Mouse (Mus musculus) mesoderm, embryonic 11.5 days (tissue): ENCODE measurements around the gene Asf1b.
"Not testable (repeated sequence)": the region's sequence is repeated elsewhere in the genome, so short reads cannot be mapped to it uniquely, and the experiment has no call there.

Source experiments
- DNase-seq: peaks from one replicate; pipeline ENCODE4 v3.0.0-alpha.2; 2012; ENCODE audit warnings: low read depth, low spot score

Gene Asf1b

DNA sequence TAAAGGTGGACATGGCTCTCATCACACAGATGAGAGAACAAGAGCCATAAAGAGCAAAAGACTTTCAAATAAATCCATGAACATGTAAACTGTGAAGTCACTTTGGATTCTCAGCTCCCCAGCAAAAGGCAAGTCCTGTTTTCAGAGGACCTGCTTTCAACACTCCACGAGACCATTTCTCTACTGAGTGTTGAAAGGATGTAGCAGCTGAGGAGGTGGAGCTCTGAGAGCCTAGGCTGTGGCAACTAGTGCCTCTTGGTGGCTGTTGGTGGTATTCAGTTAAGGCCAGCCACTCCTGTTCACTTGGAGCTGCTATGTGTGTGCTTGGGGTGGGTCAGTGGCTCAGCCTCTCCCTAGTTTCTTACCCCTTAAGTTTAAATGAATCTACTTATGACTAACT, 1.5 kb downstream of the Asf1b start:
- DNase-seq: peak; percentile 22

DNA sequence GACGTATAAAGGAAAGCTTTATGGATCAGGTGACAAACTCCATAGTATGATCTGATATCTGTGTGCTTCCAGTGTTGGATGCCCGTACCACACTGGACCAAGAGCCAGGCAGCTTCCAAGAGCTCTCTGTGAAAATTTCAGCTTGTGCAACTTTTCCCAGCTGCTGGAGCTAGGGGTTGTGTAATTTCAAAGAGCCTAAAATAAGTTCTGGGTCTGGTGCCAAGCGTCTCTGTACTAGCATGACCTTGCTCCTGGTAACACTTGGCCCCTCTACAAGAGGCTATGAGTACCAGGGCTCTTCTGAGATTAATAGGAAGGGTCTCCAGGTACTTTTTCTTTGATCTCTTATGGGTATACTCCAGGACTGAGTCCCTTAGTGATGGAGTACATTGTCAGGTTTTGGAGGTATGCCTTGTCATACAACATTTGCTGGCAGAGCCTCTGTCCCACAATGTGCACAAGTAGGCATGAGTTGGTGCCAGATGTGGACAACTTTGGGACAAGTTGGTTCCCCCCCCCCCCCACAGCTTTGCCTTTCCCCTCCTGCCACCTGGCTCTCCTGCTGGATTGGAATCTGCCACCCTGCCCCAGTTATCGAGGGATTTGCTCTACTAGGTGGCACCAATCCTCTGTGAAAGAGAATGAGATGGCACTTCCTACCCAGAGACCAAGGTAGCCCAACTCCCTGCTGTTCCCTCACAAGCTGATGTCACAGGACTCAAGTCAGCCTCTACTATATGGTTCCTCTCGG, 8.9 kb downstream of the Asf1b start:
- DNase-seq: no peak

DNA sequence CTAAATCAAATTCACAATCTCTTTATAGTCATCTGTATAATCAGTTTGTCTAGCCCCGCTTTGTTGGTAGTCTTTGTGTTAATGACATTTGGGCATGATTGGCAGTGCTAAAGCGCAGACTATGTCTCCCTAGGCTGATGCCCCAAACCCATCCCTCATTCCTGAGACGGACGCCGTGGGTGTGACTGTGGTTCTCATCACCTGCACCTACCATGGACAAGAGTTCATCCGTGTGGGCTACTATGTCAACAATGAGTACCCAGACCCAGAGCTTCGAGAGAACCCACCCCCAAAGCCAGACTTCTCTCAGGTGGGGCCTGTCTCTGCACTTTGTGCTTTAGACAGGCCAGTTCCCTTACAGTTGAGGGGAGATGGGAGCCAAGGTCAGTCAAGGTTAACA, 12.4 kb downstream of the Asf1b start:
- no peak for DNase-seq

GRCm38 (mm10) chr8:83971121-83971520, 15.8 kb downstream of the Asf1b start:
- no peak for DNase-seq

- no peak for DNase-seq
These were observed 16.4 kb downstream of the Asf1b start for GRCm38 (mm10) chr8:83971661-83972060.

GRCm38 (mm10) chr8:83972150-83973120, 17.1 kb downstream of the Asf1b start, which contains the start of gene Prkaca:
Gene Prkaca, plus strand, starts transcription at chr8:83972993.
- peak; percentile 99 for DNase-seq

GRCm38 (mm10) chr8:83973161-83974031, 18.1 kb downstream of the Asf1b start:
- no peak for DNase-seq

GRCm38 (mm10) chr8:83974521-83974920, 19.2 kb downstream of the Asf1b start:
- DNase-seq: no peak

GRCm38 (mm10) chr8:83976101-83976630, 20.9 kb downstream of the Asf1b start:
- DNase-seq: no peak

DNA sequence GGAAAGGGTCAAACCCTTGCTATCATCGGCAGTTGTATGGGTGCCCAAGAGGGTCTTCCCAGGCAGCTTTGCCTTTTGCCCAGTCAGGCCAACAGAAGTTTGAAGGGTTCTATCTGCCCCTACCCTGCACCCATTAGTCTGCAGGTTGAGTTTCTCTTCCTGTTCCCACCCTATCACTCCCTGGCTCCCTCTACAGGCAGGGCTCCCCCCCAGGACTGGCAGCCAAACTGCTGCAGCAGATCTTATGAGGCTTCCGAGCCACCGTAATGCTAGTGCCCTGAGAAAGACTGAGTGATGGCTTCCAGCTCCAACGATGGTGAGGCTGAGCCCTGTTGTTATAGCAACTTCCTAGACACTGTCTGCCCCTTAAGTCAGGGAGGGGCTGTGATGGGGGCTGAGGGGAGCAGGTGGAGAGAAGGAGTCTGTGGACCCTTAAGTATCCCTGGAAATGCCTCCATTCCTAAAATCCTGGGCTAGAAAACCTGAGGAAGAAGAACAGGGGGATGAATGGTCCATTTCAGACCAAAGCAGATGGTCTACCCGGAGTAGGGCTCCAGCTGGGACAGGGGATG, 21.6 kb downstream of the Asf1b start:
- no peak for DNase-seq

- no peak for DNase-seq
These were observed 22.3 kb downstream of the Asf1b start for GRCm38 (mm10) chr8:83977646-83978045.

- no peak for DNase-seq
These were observed 22.9 kb downstream of the Asf1b start for GRCm38 (mm10) chr8:83978200-83978599.

GRCm38 (mm10) chr8:83980250-83980649, 24.9 kb downstream of the Asf1b start:
- DNase-seq: no peak

DNA sequence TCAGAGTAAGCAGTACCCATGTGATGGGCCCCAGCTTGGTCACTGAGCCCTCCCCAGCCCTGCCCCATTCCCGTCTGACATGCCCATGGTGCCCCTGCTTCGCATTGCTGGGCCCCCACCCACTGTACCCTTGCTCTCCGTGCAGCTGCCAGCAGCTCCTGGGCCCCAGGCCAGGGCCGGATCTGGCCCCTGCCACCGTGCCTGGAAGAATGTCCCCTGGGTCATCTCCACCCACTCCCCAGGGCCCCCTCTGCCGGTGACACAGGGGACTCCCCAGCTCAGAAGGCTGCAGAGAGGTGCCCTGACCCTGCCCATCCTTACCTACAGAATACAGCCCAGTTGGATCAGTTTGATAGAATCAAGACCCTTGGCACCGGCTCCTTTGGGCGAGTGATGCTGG, 25.5 kb downstream of the Asf1b start:
- DNase-seq: no peak

DNA sequence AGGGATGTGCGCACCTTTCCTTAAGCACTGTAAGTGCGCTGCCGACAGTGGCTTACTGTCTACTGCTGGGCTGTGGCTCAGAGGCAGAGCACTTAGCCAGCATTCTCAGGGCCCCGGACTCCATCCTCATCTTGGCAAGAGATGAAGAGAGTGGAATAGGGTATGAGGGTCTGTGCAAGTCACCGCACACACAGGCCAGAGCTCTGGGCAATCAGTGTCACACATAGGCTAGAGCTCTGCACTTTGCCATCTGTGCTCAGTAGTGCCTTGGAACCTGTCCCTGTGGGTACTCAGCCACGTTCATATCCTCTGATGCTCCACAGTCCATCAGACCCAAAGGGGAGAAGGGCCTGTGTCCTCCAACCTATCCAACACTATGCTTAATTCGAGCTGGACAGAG, 26.2 kb downstream of the Asf1b start:
- no peak for DNase-seq

GRCm38 (mm10) chr8:83982449-83982848, 27.1 kb downstream of the Asf1b start:
- DNase-seq: no peak

- DNase-seq: not testable (repeated sequence)
These were observed 27.9 kb downstream of the Asf1b start for GRCm38 (mm10) chr8:83983222-83983621.

- DNase-seq: no peak
These were observed 33.9 kb downstream of the Asf1b start for GRCm38 (mm10) chr8:83989243-83989642.

- no peak for DNase-seq
These were observed 34.9 kb downstream of the Asf1b start for GRCm38 (mm10) chr8:83990170-83990569.

GRCm38 (mm10) chr8:83992488-83992887, 37.2 kb downstream of the Asf1b start:
- DNase-seq: no peak

GRCm38 (mm10) chr8:83994030-83994429, 38.7 kb downstream of the Asf1b start:
- no peak for DNase-seq
